Mouse (Mus musculus): ENCODE measurements around the gene Rasa4. TPM values are rescaled to one million over a fixed set of nuclear protein-coding genes. Genes with fewer than 3 reads are reported as not detected.

Gene Rasa4
- total and polyA plus RNA-seq, 2 experiments from 2014 or later, result 19.2 to 27.0 TPM

DNA sequence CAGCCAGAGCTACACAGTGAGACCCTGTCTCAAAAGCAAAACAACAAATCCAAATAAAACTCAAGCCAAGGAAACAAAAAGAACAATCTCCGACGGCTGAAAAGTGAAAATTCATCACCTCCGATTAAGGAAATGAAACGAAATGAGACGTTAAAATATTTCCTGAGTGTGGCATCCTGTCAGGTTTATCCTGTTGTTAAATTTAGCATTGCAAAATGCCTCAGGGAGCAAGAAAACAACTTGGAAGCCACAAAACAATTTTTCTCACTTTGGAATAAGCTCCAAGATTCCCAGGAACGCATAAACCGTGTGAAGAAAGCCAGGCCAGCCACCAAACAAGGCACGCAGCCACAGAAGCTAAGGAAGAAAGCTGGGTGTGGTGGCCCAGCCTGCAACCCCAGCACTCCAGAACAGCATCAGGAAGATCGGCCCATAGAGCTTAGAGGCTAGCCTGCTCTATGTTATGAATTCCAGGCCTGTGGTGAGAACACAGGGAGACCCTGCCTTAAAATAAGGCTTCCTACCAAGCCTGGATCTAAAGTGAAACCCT is 6.6 kb upstream of the Rasa4 start:
- no peaks in the 10 kb centered on the region for H3K36me3 ChIP-seq (ENCODE audit: insufficient read depth, low read length)
- H3K4me1 ChIP-seq (ENCODE audit: insufficient read depth, low read length), result no peaks in the 10 kb centered on the region
- no peak for TF ChIP-seq CTCF (IDR thresholded peaks at IDR 0.05; ENCODE audit: low read depth)
- no peak overlapping the region for H3K4me2 ChIP-seq (ENCODE audit: low read depth, low read length)
- H3K27me3 ChIP-seq (ENCODE audit: insufficient read depth, low read length), result no peaks in the 10 kb centered on the region
- no peak overlapping the region for H3K27ac ChIP-seq
- no peak for ATAC-seq
- no peak overlapping the region for H3K9ac ChIP-seq (replicated peaks; ENCODE audit: low read length)
- DNase-seq (ENCODE audit: low spot score), result no peak
- H3K9me3 ChIP-seq (ENCODE audit: low read length), result no peaks in the 10 kb centered on the region
- no peak overlapping the region for H3K4me3 ChIP-seq (ENCODE audit: low read length)
- 82% methylated on average over 9 of the region's 9 CpGs for WGBS

DNA sequence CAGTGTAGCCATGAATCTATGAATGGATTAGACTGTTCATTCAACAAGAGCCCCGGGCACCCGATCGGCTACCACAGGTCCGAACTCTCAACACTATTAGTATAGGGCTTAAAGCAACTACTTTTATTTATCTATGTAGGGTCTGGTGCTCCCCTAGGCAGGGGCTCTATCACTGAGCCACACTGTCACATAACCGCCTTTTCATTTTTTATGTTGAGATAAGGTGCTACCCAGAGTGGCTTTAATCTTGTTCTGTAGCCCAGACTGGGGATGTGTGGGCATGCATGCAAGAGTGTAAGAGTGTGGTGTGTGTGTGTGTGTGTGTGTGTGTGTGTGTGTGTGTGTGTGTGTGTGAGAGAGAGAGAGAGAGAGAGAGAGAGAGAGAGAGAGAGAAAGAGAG is 5.6 kb upstream of the Rasa4 start:
- 92% methylated on average over 5 of the region's 5 CpGs for WGBS
- no peaks in the 10 kb centered on the region for H3K36me3 ChIP-seq (ENCODE audit: insufficient read depth, low read length)
- no peak for ATAC-seq

DNA sequence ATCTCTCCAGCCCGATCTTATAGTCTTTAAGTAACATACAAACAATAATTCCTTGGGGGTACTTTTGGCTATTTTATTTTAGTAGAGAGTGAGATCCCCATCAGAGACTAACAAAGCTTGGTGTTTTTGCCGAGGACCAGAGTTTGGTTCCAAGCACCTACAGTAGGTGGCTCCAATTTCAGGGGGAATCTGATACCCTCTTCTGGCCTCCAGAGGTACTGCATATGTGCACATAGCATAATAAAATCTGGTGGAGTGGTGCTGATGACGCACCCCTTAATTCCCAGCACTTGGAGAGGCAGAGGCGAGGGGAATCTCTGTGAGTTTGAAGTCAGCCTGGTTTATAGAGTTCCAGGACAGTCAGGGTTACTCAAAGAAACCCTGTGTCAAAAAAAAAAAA is 1.4 kb upstream of the Rasa4 start:
- no peaks in the 10 kb centered on the region for H3K27me3 ChIP-seq (ENCODE audit: insufficient read depth, low read length)
- H3K4me1 ChIP-seq (ENCODE audit: insufficient read depth, low read length), result peaks cover 8% of the 10 kb centered on the region
- peak; percentile 33 for TF ChIP-seq CTCF (IDR thresholded peaks at IDR 0.05; ENCODE audit: low read depth)
- no peak for DNase-seq (ENCODE audit: low spot score)
- H3K27ac ChIP-seq, result no peak overlapping the region
- no peak for ATAC-seq
- WGBS, result 78% methylated on average over 4 of the region's 4 CpGs
- no peak overlapping the region for H3K4me3 ChIP-seq (ENCODE audit: low read length)
- H3K36me3 ChIP-seq (ENCODE audit: insufficient read depth, low read length), result no peaks in the 10 kb centered on the region
- H3K4me2 ChIP-seq (ENCODE audit: low read depth, low read length), result no peak overlapping the region
- H3K9ac ChIP-seq (replicated peaks; ENCODE audit: low read length), result no peak overlapping the region
- no peaks in the 10 kb centered on the region for H3K9me3 ChIP-seq (ENCODE audit: low read length)

More for the DNA sequence above, 5.6 kb upstream of the Rasa4 start:
- Histone ChIP-seq H3K4me1 (ENCODE audit: insufficient read depth, low read length) (no peaks in the 10 kb centered on the region), H3K27me3 (ENCODE audit: insufficient read depth, low read length) (no peaks in the 10 kb centered on the region), H3K4me3 (ENCODE audit: low read length) (no peak overlapping the region), H3K4me2 (ENCODE audit: low read depth, low read length) (no peak overlapping the region), H3K9ac (replicated peaks; ENCODE audit: low read length) (no peak overlapping the region), H3K27ac (no peak overlapping the region), H3K9me3 (ENCODE audit: low read length) (no peaks in the 10 kb centered on the region)
- TF ChIP-seq CTCF (IDR thresholded peaks at IDR 0.05; ENCODE audit: low read depth), result no peak
- no peak for DNase-seq (ENCODE audit: low spot score)

DNA sequence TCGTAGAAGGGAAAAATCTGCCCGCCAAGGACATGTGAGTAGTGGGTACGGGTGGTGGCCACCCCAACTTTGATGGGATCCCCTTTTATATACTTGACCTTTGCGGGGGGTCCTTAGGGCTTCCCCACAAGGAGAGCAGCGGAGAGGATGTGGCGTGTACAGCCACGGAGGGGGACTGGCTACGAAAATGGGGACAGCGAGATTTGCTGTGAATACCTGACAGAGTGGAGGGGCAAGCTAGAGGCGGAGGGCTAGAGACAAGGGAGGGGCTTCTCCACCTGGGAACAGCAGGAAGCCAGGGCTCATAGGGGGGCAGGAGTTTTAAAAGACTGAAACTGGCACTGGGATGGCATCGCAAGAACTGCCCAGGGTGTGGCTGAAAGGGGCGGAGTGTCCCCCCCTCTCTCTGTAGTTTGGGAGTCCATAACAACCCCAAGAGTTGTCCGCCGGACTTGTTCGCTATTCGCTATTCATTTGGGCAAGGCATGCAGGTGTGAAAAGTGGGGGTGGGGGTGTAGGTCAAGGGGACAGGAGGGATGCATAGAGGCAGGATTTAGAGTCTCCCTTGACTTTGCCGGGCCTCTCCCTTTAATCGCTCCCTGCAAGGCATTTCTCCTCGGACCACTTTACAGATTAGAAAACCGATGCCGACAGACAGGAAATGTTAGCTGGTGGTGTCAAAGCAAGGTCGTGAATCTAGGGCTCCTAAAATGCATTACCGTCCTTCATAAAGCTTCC is 597 bp downstream of the Rasa4 start:
- under 1% methylated on average over 23 of the region's 23 CpGs for WGBS
- DNase-seq (ENCODE audit: low spot score), result no peak

DNA sequence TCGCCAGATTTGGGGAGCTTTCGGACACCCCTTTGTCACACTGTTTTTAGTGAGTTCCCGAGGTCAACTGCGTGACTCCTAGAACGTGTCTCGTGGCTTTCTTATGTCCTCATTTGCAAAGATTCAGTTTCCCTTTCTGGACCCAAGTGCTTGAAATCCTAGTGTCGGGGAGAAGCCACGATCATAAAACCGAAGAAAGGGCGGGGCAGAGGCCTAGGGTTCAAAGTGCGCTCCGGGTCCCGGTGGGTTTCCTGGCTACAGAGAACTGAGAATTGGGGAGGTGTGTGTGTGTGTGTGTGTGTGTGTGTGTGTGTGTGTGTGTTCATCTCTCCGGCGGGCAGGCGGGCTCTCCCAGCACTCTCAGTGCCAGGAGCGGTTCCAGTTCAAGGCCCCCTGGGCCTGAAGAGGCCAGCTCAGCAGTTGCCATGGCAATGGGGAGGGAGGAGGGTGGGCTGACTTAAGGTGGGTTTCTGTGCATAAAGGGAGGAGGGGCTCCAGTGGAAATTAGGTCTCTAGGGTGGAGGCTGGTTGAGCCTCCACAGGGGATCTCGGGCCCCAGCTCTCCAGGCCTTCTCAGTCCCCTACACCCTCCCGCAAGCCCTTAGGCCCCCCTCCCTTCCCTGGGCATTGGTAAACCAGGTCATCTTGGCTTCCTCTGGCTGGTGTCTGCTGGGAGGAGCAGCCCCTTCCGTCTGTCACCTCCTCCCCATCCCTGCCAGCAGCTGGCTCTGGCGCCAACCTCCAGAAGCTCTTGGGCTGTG is 1.4 kb downstream of the Rasa4 start:
- H3K9me3 ChIP-seq (ENCODE audit: low read length), result no peaks in the 10 kb centered on the region
- 5% methylated on average over 21 of the region's 21 CpGs for WGBS
- no peaks in the 10 kb centered on the region for H3K27me3 ChIP-seq (ENCODE audit: insufficient read depth, low read length)
- no peak for TF ChIP-seq CTCF (IDR thresholded peaks at IDR 0.05; ENCODE audit: low read depth)
- peak overlapping the region; percentile 59 for H3K4me2 ChIP-seq (ENCODE audit: low read depth, low read length)
- no peaks in the 10 kb centered on the region for H3K36me3 ChIP-seq (ENCODE audit: insufficient read depth, low read length)
- DNase-seq (ENCODE audit: low spot score) (peak; percentile 69), ATAC-seq (peak; percentile 55)
- peak overlapping the region; percentile 47 for H3K4me3 ChIP-seq (ENCODE audit: low read length)
- peak overlapping the region; percentile 48 for H3K9ac ChIP-seq (replicated peaks; ENCODE audit: low read length)
- H3K27ac ChIP-seq, result peak overlapping the region; percentile 54; the same call in 1 of the 2 replicates
- H3K4me1 ChIP-seq (ENCODE audit: insufficient read depth, low read length), result peaks cover 8% of the 10 kb centered on the region

More for the DNA sequence above, 597 bp downstream of the Rasa4 start:
- no peaks in the 10 kb centered on the region for H3K27me3 ChIP-seq (ENCODE audit: insufficient read depth, low read length)
- H3K9ac ChIP-seq (replicated peaks; ENCODE audit: low read length), result peak overlapping the region; percentile 48
- peaks cover 8% of the 10 kb centered on the region for H3K4me1 ChIP-seq (ENCODE audit: insufficient read depth, low read length)
- H3K36me3 ChIP-seq (ENCODE audit: insufficient read depth, low read length), result no peaks in the 10 kb centered on the region
- peak overlapping the region; percentile 59 for H3K4me2 ChIP-seq (ENCODE audit: low read depth, low read length)
- H3K4me3 ChIP-seq (ENCODE audit: low read length), result peak overlapping the region; percentile 47
- peak; percentile 25; the same call in 1 of the 2 replicates for ATAC-seq
- no peaks in the 10 kb centered on the region for H3K9me3 ChIP-seq (ENCODE audit: low read length)
- TF ChIP-seq CTCF (IDR thresholded peaks at IDR 0.05; ENCODE audit: low read depth), result no peak
- H3K27ac ChIP-seq, result 0 out of 2 replicates have a peak overlapping the region, but pooled peaks have one; percentile 6

DNA sequence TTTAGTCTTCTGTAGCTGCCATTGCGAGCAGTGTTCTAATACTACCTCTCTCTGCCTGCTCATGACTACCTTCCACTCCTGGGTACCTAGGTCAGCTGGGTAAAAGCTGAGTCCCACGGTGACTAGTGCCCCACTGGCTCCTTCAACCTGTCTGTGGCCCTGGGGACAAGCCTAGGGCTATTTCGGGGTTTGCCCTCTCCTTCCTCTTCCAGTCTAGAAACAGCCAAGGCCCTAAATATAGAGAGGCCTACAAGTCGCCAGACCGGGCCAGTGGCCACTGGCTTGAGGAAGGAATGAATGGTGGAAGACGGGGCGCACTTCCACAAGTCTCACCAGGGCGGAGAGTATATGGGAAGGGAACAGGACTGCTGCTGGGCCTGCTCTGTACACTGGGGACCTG is 2.6 kb downstream of the Rasa4 start:
- H3K4me2 ChIP-seq (ENCODE audit: low read depth, low read length), result no peak overlapping the region
- no peak overlapping the region for H3K27ac ChIP-seq
- H3K9ac ChIP-seq (replicated peaks; ENCODE audit: low read length), result no peak overlapping the region
- no peak overlapping the region for H3K4me3 ChIP-seq (ENCODE audit: low read length)
- H3K9me3 ChIP-seq (ENCODE audit: low read length), result no peaks in the 10 kb centered on the region
- WGBS, result 93% methylated on average over 8 of the region's 8 CpGs
- no peak for ATAC-seq
- H3K36me3 ChIP-seq (ENCODE audit: insufficient read depth, low read length), result peaks cover 2% of the 10 kb centered on the region; the same call in 1 of the 2 replicates
- no peak for TF ChIP-seq CTCF (IDR thresholded peaks at IDR 0.05; ENCODE audit: low read depth)
- no peaks in the 10 kb centered on the region for H3K27me3 ChIP-seq (ENCODE audit: insufficient read depth, low read length)
- H3K4me1 ChIP-seq (ENCODE audit: insufficient read depth, low read length), result peaks cover 8% of the 10 kb centered on the region
- DNase-seq (ENCODE audit: low spot score), result no peak

Data from hindbrain, postnatal 0 days (tissue).